Mouse (Mus musculus): ENCODE data around the gene B4galt2. TPM values are rescaled to one million over a fixed set of nuclear protein-coding genes. Genes with fewer than 3 reads are reported as not detected.

B4galt2 gene
- total and polyA plus RNA-seq, 3 experiments, result 0.08 to 0.19 TPM; not detected in 1

- Histone ChIP-seq H3K36me3 (ENCODE audit: control insufficient read depth in 1 of 2, insufficient read depth in 2 of 2, low read length in 2 of 2) (peaks cover 0 to 5% of the 10 kb centered on the region in 2 experiments; a peak in 1 of 4 replicates), H3K4me3 (ENCODE audit: control insufficient read depth in 1 of 2, insufficient read depth in 1 of 2, low read depth in 2 of 2, low read length in 2 of 2) (no peak overlapping the region), H3K9me3 (replicated peaks; ENCODE audit: insufficient read depth, low read length) (no peaks in the 10 kb centered on the region), H3K27ac (ENCODE audit: control insufficient read depth, low read depth, low read length) (no peak overlapping the region), H3K79me2 (ENCODE audit: control insufficient read depth, insufficient read depth, low read length, poor library complexity) (no peaks in the 10 kb centered on the region), H3K27me3 (ENCODE audit: control insufficient read depth in 1 of 2, insufficient read depth in 2 of 2, low read length in 2 of 2) (no peaks in the 10 kb centered on the region), H3K4me1 (ENCODE audit: control insufficient read depth in 1 of 2, insufficient read depth in 2 of 2, low read length in 2 of 2) (no peaks in the 10 kb centered on the region; a peak in 1 of 4 replicates), H3K9ac (ENCODE audit: control insufficient read depth, low read depth, low read length, poor library complexity, severe bottlenecking) (no peak overlapping the region)
- TF ChIP-seq NRF1 (IDR thresholded peaks at IDR 0.05; ENCODE audit: insufficient read depth, low read depth, low read length, poor library complexity, severe bottlenecking) (no peak), ELF1 (IDR thresholded peaks at IDR 0.05; ENCODE audit: low read depth, low read length) (no peak), MAX (IDR thresholded peaks at IDR 0.05; ENCODE audit: low read length) (no peak), MAFK (IDR thresholded peaks at IDR 0.05; ENCODE audit: borderline replicate concordance, low read depth, low read length) (no peak)
- DNase-seq (ENCODE audit: low read depth, low spot score), result no peak
Observed at GRCm38 (mm10) chr4:117904094-117904493, 20.8 kb upstream of the B4galt2 start.

DNA sequence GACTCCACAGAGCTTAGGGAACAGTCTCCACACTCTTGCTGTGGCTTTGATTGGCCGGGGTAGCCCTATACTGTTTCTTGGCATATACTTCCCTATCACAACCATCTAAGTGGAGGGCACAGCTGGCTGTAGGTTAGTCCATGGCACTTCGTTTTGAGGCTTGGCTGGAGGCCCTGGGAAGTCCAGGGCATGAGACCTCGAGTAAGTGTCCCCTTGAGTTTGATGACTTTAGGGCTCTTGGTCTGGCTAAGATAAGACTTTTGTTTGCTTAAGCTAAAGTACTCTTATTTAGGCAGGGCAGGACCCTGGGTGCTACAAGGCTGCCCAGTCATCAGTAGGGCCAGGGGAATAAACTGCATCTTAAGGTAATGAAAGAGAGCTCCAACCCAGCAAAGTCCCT is 14.8 kb upstream of the B4galt2 start:
- no peak for TF ChIP-seq RCOR1 (IDR thresholded peaks at IDR 0.05; ENCODE audit: low read depth, low read length)
- TF ChIP-seq HCFC1 (IDR thresholded peaks at IDR 0.05; ENCODE audit: low read depth, low read length), result no peak
- DNase-seq (ENCODE audit: low read depth, low spot score), result no peak
- H3K36me3 ChIP-seq (ENCODE audit: control insufficient read depth in 1 of 2, insufficient read depth in 2 of 2, low read length in 2 of 2), result peaks cover 0 to 4% of the 10 kb centered on the region in 2 experiments; a peak in 1 of 4 replicates

DNA sequence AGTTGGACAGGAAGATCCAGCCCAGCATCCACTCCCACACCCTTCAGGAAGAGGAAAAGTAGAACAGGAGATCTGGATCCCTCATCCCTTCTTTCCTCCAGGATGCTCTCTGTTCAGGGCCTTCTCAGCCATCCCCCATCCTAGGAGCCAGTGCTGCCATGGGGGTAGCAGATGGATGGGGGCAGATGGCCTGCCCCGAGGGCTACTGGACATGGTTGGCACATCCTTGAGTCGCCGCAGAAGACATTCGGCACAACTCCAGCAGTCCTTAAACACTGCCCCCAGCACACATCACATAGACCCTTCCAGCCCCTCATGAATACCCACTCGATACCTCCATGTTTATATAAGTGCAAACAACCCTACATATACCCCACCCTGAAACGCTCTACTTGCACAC is 12.7 kb upstream of the B4galt2 start:
- no peak overlapping the region for H3K27ac ChIP-seq (ENCODE audit: control insufficient read depth, low read depth, low read length)
- H3K9me3 ChIP-seq (replicated peaks; ENCODE audit: insufficient read depth, low read length), result no peaks in the 10 kb centered on the region
- H3K4me1 ChIP-seq (ENCODE audit: control insufficient read depth in 1 of 2, insufficient read depth in 2 of 2, low read length in 2 of 2), result peaks cover 0 to 2% of the 10 kb centered on the region in 2 experiments; a peak in 2 of 4 replicates
- TF ChIP-seq GABPA (IDR thresholded peaks at IDR 0.05; ENCODE audit: low read depth, low read length), result no peak
- no peak overlapping the region for H3K4me3 ChIP-seq (ENCODE audit: control insufficient read depth in 1 of 2, insufficient read depth in 1 of 2, low read depth in 2 of 2, low read length in 2 of 2)
- no peaks in the 10 kb centered on the region for H3K36me3 ChIP-seq (ENCODE audit: control insufficient read depth in 1 of 2, insufficient read depth in 2 of 2, low read length in 2 of 2)
- peaks cover 7% of the 10 kb centered on the region for H3K79me2 ChIP-seq (ENCODE audit: control insufficient read depth, insufficient read depth, low read length, poor library complexity)
- no peak for DNase-seq (ENCODE audit: low read depth, low spot score)
- H3K9ac ChIP-seq (ENCODE audit: control insufficient read depth, low read depth, low read length, poor library complexity, severe bottlenecking), result no peak overlapping the region
- H3K27me3 ChIP-seq (ENCODE audit: control insufficient read depth in 1 of 2, insufficient read depth in 2 of 2, low read length in 2 of 2), result no peaks in the 10 kb centered on the region

More for the DNA sequence above, 14.8 kb upstream of the B4galt2 start:
- no peaks in the 10 kb centered on the region for H3K9me3 ChIP-seq (replicated peaks; ENCODE audit: insufficient read depth, low read length)
- H3K4me3 ChIP-seq (ENCODE audit: control insufficient read depth in 1 of 2, insufficient read depth in 1 of 2, low read depth in 2 of 2, low read length in 2 of 2), result no peak overlapping the region
- no peaks in the 10 kb centered on the region for H3K27me3 ChIP-seq (ENCODE audit: control insufficient read depth in 1 of 2, insufficient read depth in 2 of 2, low read length in 2 of 2)
- no peak overlapping the region for H3K27ac ChIP-seq (ENCODE audit: control insufficient read depth, low read depth, low read length)
- H3K9ac ChIP-seq (ENCODE audit: control insufficient read depth, low read depth, low read length, poor library complexity, severe bottlenecking), result no peak overlapping the region
- H3K4me1 ChIP-seq (ENCODE audit: control insufficient read depth in 1 of 2, insufficient read depth in 2 of 2, low read length in 2 of 2), result no peaks in the 10 kb centered on the region
- no peaks in the 10 kb centered on the region for H3K79me2 ChIP-seq (ENCODE audit: control insufficient read depth, insufficient read depth, low read length, poor library complexity)

- no peaks in the 10 kb centered on the region for H3K9me3 ChIP-seq (replicated peaks; ENCODE audit: insufficient read depth, low read length)
- H3K36me3 ChIP-seq (ENCODE audit: control insufficient read depth in 1 of 2, insufficient read depth in 2 of 2, low read length in 2 of 2), result no peaks in the 10 kb centered on the region
- H3K4me3 ChIP-seq (ENCODE audit: control insufficient read depth in 1 of 2, insufficient read depth in 1 of 2, low read depth in 2 of 2, low read length in 2 of 2), result no peak overlapping the region
- peaks cover 0 to 4% of the 10 kb centered on the region in 2 experiments; a peak in 2 of 4 replicates for H3K4me1 ChIP-seq (ENCODE audit: control insufficient read depth in 1 of 2, insufficient read depth in 2 of 2, low read length in 2 of 2)
- no peak overlapping the region for H3K27ac ChIP-seq (ENCODE audit: control insufficient read depth, low read depth, low read length)
- no peaks in the 10 kb centered on the region for H3K27me3 ChIP-seq (ENCODE audit: control insufficient read depth in 1 of 2, insufficient read depth in 2 of 2, low read length in 2 of 2)
- no peak for DNase-seq (ENCODE audit: low read depth, low spot score)
- H3K9ac ChIP-seq (ENCODE audit: control insufficient read depth, low read depth, low read length, poor library complexity, severe bottlenecking), result no peak overlapping the region
- H3K79me2 ChIP-seq (ENCODE audit: control insufficient read depth, insufficient read depth, low read length, poor library complexity), result peaks cover 10% of the 10 kb centered on the region
- no peak for TF ChIP-seq ZC3H11A (IDR thresholded peaks at IDR 0.05; ENCODE audit: low read depth, low read length)
- no peak for TF ChIP-seq USF2 (IDR thresholded peaks at IDR 0.05; ENCODE audit: borderline replicate concordance in 1 of 2, insufficient read depth in 1 of 2, low read depth in 1 of 2, low read length in 2 of 2)
- no peak for TF ChIP-seq UBTF (IDR thresholded peaks at IDR 0.05; ENCODE audit: borderline replicate concordance, insufficient read depth, low read depth, low read length)
Observed at GRCm38 (mm10) chr4:117895339-117895738, 12.1 kb upstream of the B4galt2 start.
